Mouse (Mus musculus): ENCODE results near the gene Il21r.

DNA sequence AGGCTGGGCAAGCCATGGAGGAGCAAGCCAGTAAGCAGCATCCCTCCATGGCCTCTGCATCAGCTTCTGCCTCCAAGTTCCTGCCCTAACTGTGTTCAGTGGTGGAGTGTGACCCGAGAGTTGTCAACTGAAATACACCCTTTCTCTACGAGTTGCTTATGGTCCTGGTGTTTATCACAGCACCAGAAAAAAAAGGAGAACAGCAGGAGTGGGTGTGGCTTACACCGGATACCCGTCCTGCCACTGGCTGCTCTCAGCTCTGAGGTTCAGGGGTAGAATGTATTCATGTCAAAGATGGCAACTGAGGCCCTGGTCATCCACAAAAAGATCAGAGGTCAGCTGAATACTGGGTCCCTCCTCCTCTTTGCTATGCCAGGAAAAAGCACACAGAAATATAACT, 16.8 kb downstream of the Il21r start:
- TF ChIP-seq E2F4 (IDR thresholded peaks at IDR 0.05; ENCODE audit: borderline replicate concordance, low read depth, low read length), result no peak
- TF ChIP-seq POLR2A (IDR thresholded peaks at IDR 0.05; ENCODE audit: control insufficient read depth in 1 of 2, insufficient read depth in 1 of 2, low read depth in 1 of 2, low read length in 2 of 2, poor library complexity in 1 of 2), result no peak
- TF ChIP-seq UBTF (IDR thresholded peaks at IDR 0.05; ENCODE audit: borderline replicate concordance, insufficient read depth, low read depth, low read length), result no peak
- TF ChIP-seq CTCF (IDR thresholded peaks at IDR 0.05 in 2 of 3, conservative IDR thresholded peaks at IDR 0.05 in 1 of 3; ENCODE audit: control insufficient read depth in 1 of 3, insufficient read depth in 1 of 3, low read depth in 2 of 3, low read length in 3 of 3, poor library complexity in 1 of 3, severe bottlenecking in 1 of 3), result no peak
- no peak for TF ChIP-seq MAFK (IDR thresholded peaks at IDR 0.05; ENCODE audit: borderline replicate concordance, low read depth, low read length)
- TF ChIP-seq ZNF384 (IDR thresholded peaks at IDR 0.05; ENCODE audit: low read depth, low read length), result peak; percentile 68
- TF ChIP-seq KAT2A (conservative IDR thresholded peaks at IDR 0.05; ENCODE audit: low read depth, low read length), result no peak
- TF ChIP-seq RCOR1 (IDR thresholded peaks at IDR 0.05; ENCODE audit: low read depth, low read length), result no peak
- TF ChIP-seq JUND (IDR thresholded peaks at IDR 0.05; ENCODE audit: low read depth, low read length), result no peak
- no peak for TF ChIP-seq EP300 (IDR thresholded peaks at IDR 0.05; ENCODE audit: low read depth in 1 of 2, low read length in 2 of 2)
